Mouse (Mus musculus): ENCODE results near the gene Uba52. TPM values are rescaled to one million over a fixed set of nuclear protein-coding genes. Genes with fewer than 3 reads are reported as not detected.
A peak's percentile ranks its signal among the peaks of the same experiment; 100 is the strongest.

Gene Uba52
- total and polyA plus RNA-seq, 2 experiments from 2014 or later = 887 to 1,011 TPM

DNA sequence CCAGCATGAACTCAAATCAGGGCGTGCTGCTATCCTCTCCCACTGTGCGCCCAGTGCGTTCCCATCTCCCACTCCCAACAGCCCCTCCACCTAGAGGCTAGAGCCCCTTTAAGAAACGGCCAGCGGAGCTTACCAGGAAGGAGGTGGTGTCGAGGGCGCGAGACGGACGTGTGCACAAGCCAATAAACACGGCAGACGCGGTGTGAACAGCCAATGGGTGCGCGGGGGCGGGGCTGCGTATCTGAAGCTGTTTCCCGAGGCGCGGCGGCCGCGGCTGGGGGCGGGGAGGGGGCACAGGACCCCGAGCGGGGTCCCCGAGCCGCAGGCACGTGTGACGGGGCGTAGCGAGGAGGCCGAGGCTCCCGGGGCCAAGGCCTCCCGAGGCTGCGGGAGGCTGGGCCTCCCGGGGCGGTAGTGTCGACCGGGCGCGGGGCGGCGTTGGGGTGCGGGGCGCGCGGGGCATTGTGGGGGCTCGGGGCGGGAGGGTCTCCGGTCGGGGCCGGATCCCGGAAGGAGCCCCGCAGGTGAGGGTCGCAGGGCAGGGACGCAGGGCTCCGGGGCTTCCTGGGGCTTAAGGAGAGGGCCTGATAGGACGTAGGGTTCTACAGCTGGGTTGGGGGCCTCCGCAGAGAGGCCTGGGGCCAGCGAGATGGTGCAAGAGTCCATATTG is 17.0 kb upstream of the Uba52 start, which contains the start of the genes Fkbp8 and Kxd1:
Gene Fkbp8 (plus strand): TSS at position 213 of the 670 bp plus-strand sequence.
Gene Kxd1 (minus strand): TSS at position 445 of the 670 bp plus-strand sequence.
- peak; percentile 92 for DNase-seq (ENCODE audit: low spot score)
- H3K36me3 ChIP-seq (replicated peaks; ENCODE audit: control insufficient read depth, insufficient read depth, low read length) = peaks cover 31% of the 10 kb centered on the region
- H3K4me2 ChIP-seq (ENCODE audit: low read depth, low read length) = peak within 1 kb of the TSS; percentile 78
- peaks cover 13% of the 10 kb centered on the region for H3K4me1 ChIP-seq (ENCODE audit: control insufficient read depth, insufficient read depth)
- no peaks in the 10 kb centered on the region for H3K27me3 ChIP-seq (ENCODE audit: control insufficient read depth, insufficient read depth, low read length)
- peak within 1 kb of the TSS; percentile 95 for H3K9ac ChIP-seq (replicated peaks; ENCODE audit: low read depth, low read length)
- H3K9me3 ChIP-seq (replicated peaks; ENCODE audit: control insufficient read depth, low read length) = no peaks in the 10 kb centered on the region
- WGBS = under 1% methylated on average over 55 of the region's 61 CpGs
- H3K27ac ChIP-seq (ENCODE audit: low read depth) = peak within 1 kb of the TSS; percentile 86
- H3K4me3 ChIP-seq (ENCODE audit: low read depth, low read length) = peak within 1 kb of the TSS; percentile 96
- no peak for TF ChIP-seq CTCF (IDR thresholded peaks at IDR 0.05; ENCODE audit: low read depth)
- TF ChIP-seq EP300 (IDR thresholded peaks at IDR 0.05; ENCODE audit: low read depth) = peak; percentile 55; the same call in 1 of the 2 replicates
- ATAC-seq (ENCODE audit: insufficient read depth, low read depth) = peak; percentile 90

DNA sequence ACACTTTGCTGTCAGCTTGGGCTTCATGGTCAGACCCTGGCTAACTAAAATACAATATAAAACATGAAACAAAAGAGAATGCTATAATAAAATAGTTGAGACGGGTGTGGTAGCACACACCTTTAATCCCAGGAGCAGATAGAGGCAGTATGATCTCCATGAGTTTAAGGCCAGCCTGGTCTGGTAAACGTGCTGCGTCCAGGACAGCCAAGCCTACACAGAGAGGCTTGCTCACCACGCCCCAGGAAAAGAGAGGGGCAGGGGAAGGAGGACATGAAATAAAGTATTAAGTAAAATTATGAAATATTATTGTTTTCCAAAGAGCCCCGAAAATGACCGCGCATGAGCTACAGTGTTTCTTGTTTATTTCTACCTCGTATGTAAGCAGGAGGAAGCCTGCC is 16.5 kb upstream of the Uba52 start:
- Histone ChIP-seq H3K9ac (replicated peaks; ENCODE audit: low read depth, low read length) (peak overlapping the region; percentile 95), H3K36me3 (replicated peaks; ENCODE audit: control insufficient read depth, insufficient read depth, low read length) (peaks cover 26% of the 10 kb centered on the region), H3K4me2 (ENCODE audit: low read depth, low read length) (peak overlapping the region; percentile 78), H3K27me3 (ENCODE audit: control insufficient read depth, insufficient read depth, low read length) (no peaks in the 10 kb centered on the region), H3K4me1 (ENCODE audit: control insufficient read depth, insufficient read depth) (peaks cover 17% of the 10 kb centered on the region), H3K4me3 (ENCODE audit: low read depth, low read length) (peak overlapping the region; percentile 96), H3K9me3 (replicated peaks; ENCODE audit: control insufficient read depth, low read length) (no peaks in the 10 kb centered on the region), H3K27ac (ENCODE audit: low read depth) (peak overlapping the region; percentile 86)
- 2% methylated on average over 8 of the region's 8 CpGs for WGBS
- DNase-seq (ENCODE audit: low spot score) (no peak), ATAC-seq (ENCODE audit: insufficient read depth, low read depth) (no peak)
- TF ChIP-seq EP300 (IDR thresholded peaks at IDR 0.05; ENCODE audit: low read depth) (no peak), CTCF (IDR thresholded peaks at IDR 0.05; ENCODE audit: low read depth) (no peak)

DNA sequence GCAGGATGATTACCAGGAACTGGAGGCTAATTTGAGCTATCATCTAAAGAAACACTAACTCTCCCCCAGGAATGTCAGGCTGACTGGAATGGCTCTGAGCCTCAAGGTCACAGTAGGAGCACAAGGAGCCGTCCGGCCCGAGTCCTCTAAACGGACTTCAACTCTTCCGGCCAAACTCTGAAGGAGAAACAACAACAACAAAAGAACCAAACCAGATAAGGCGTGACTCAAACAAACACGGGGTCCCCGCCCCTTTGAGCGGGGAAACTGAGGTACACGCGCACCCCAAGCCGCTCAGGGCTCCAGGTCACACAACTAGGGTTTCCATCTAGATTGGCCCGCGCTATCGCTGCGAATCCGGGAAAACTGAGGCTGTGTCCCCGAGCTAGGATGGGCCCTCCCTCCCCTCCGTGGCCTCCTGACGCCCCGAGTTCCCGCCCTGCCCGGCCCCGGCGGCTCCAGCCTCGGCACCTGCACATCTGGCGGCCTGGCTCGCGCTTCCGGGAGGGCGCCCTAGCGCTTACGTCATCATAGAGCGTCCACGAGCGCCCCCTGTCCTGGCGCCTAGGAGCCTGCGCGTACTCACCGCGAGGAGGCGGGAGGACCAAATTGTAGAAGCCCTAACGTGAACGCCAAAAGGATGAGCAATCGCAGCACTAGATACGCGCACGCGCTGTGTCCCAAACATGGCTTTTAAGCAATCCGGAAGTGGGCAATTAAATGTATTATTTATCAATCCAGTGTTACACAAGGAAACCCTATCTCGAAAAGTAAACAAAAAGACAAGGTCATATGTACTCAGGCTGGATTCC is 12.2 kb upstream of the Uba52 start:
- Histone ChIP-seq H3K4me2 (ENCODE audit: low read depth, low read length) (peak overlapping the region; percentile 93), H3K9me3 (replicated peaks; ENCODE audit: control insufficient read depth, low read length) (no peaks in the 10 kb centered on the region), H3K9ac (replicated peaks; ENCODE audit: low read depth, low read length) (peak overlapping the region; percentile 78), H3K27ac (ENCODE audit: low read depth) (peak overlapping the region; percentile 96), H3K4me1 (ENCODE audit: control insufficient read depth, insufficient read depth) (peaks cover 17% of the 10 kb centered on the region; the same call in 1 of the 2 replicates), H3K27me3 (ENCODE audit: control insufficient read depth, insufficient read depth, low read length) (no peaks in the 10 kb centered on the region), H3K4me3 (ENCODE audit: low read depth, low read length) (peak overlapping the region; percentile 94), H3K36me3 (replicated peaks; ENCODE audit: control insufficient read depth, insufficient read depth, low read length) (peaks cover 20% of the 10 kb centered on the region)
- WGBS = under 1% methylated on average over 51 of the region's 51 CpGs
- ATAC-seq (ENCODE audit: insufficient read depth, low read depth) (peak; percentile 86), DNase-seq (ENCODE audit: low spot score) (peak; percentile 96)
- TF ChIP-seq CTCF (IDR thresholded peaks at IDR 0.05; ENCODE audit: low read depth) (peak; percentile 77), EP300 (IDR thresholded peaks at IDR 0.05; ENCODE audit: low read depth) (peak; percentile 56)

GRCm38 (mm10) chr8:70519606-70520005 is 9.0 kb upstream of the Uba52 start:
- no peak overlapping the region for H3K9ac ChIP-seq (replicated peaks; ENCODE audit: low read depth, low read length)
- DNase-seq (ENCODE audit: low spot score) (no peak), ATAC-seq (ENCODE audit: insufficient read depth, low read depth) (no peak)
- WGBS = 48% methylated on average over 2 of the region's 2 CpGs
- peaks cover 12% of the 10 kb centered on the region; the same call in 1 of the 2 replicates for H3K4me1 ChIP-seq (ENCODE audit: control insufficient read depth, insufficient read depth)
- H3K36me3 ChIP-seq (replicated peaks; ENCODE audit: control insufficient read depth, insufficient read depth, low read length) = peaks cover 33% of the 10 kb centered on the region
- H3K27me3 ChIP-seq (ENCODE audit: control insufficient read depth, insufficient read depth, low read length) = no peaks in the 10 kb centered on the region
- H3K4me2 ChIP-seq (ENCODE audit: low read depth, low read length) = no peak overlapping the region
- TF ChIP-seq CTCF (IDR thresholded peaks at IDR 0.05; ENCODE audit: low read depth) = no peak
- H3K9me3 ChIP-seq (replicated peaks; ENCODE audit: control insufficient read depth, low read length) = no peaks in the 10 kb centered on the region
- H3K4me3 ChIP-seq (ENCODE audit: low read depth, low read length) = no peak overlapping the region
- no peak overlapping the region for H3K27ac ChIP-seq (ENCODE audit: low read depth)

DNA sequence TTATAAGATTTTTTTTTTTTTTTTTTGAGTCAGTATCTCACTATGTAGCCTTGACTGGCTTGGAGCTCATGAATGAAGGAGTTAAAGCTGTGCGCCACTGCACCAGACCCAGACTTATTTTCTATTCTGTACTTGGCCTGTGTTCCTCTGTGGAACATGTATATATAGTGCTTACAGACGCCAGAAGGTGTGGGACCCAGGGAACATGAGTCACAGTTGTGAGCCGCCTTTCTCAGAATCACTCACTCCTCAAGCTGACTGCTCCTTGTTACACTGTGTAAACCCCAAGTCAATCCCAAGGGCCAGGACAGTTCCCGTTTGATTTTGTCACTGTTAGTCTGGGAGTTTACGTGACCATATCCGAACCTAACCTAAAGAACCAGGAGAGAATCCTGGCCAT is 8.4 kb upstream of the Uba52 start:
- Histone ChIP-seq H3K4me1 (ENCODE audit: control insufficient read depth, insufficient read depth) (peaks cover 12% of the 10 kb centered on the region; the same call in 1 of the 2 replicates), H3K4me3 (ENCODE audit: low read depth, low read length) (no peak overlapping the region), H3K36me3 (replicated peaks; ENCODE audit: control insufficient read depth, insufficient read depth, low read length) (peaks cover 38% of the 10 kb centered on the region), H3K27me3 (ENCODE audit: control insufficient read depth, insufficient read depth, low read length) (no peaks in the 10 kb centered on the region), H3K4me2 (ENCODE audit: low read depth, low read length) (no peak overlapping the region), H3K9me3 (replicated peaks; ENCODE audit: control insufficient read depth, low read length) (no peaks in the 10 kb centered on the region), H3K27ac (ENCODE audit: low read depth) (no peak overlapping the region), H3K9ac (replicated peaks; ENCODE audit: low read depth, low read length) (no peak overlapping the region)
- TF ChIP-seq EP300 (IDR thresholded peaks at IDR 0.05; ENCODE audit: low read depth) (no peak), CTCF (IDR thresholded peaks at IDR 0.05; ENCODE audit: low read depth) (no peak)
- DNase-seq (ENCODE audit: low spot score) (no peak), ATAC-seq (ENCODE audit: insufficient read depth, low read depth) (no peak)
- WGBS = 89% methylated on average over 6 of the region's 6 CpGs

All from heart, postnatal 0 days (tissue).